Mouse (Mus musculus) CH12.LX (cell line): ENCODE results near the gene Cabin1.

Source experiments
- CTCF ChIP-seq, 2 experiments: IDR thresholded peaks in 1 of 2; conservative IDR thresholded peaks in 1 of 2; 2 replicates each; pipeline ENCODE4 v1.5.1; 2011 to 2012; ENCODE audit warnings: low read depth in 2 of 2, low read length in 2 of 2, improper control_type of control experiment in 1 of 2, inconsistent platforms in 1 of 2, mild to moderate bottlenecking in 1 of 2, moderate library complexity in 1 of 2
- EP300 ChIP-seq: IDR thresholded peaks from 2 replicates; pipeline ENCODE4 v1.6.1; 2011; ENCODE audit warnings: low read length, improper control_type of control experiment
- MAX ChIP-seq: IDR thresholded peaks from 2 replicates; pipeline ENCODE4 v1.6.1; 2011; ENCODE audit warnings: low read length, improper control_type of control experiment
- MXI1 ChIP-seq: IDR thresholded peaks from 2 replicates; pipeline ENCODE4 v1.6.1; 2011; ENCODE audit warnings: mild to moderate bottlenecking, low read depth, low read length, improper control_type of control experiment
- SMC3 ChIP-seq: IDR thresholded peaks from 2 replicates; pipeline ENCODE4 v1.6.1; 2011; ENCODE audit warnings: low read depth, low read length, improper control_type of control experiment
- ZC3H11A ChIP-seq: IDR thresholded peaks from 2 replicates; pipeline ENCODE4 v1.6.1; 2012; ENCODE audit warnings: low read depth, mild to moderate bottlenecking, inconsistent platforms, low read length, improper control_type of control experiment

DNA sequence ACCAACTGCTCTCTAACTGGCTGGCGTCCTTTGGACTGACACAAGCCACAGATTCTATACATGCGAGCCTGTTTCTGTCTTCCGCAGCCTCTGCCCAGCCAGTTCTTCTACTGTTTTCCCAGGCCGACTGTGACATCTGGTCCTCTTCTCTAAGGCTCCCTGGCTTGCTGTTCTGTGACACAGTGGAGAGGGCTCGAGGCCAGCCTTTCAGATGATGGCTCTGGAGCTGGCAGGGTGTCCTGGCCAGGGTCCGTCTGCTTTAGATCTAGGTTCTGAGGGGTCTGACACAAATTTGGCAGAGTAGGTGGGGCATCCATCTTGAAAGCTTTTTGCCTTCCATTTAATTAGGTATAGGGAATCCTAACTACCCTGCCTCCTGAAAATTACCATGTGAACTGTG is 102.8 kb downstream of the Cabin1 start:
- TF ChIP-seq SMC3, result no peak
- TF ChIP-seq CTCF (conservative IDR thresholded peaks at IDR 0.05 in 1 of 2, IDR thresholded peaks at IDR 0.05 in 1 of 2; ENCODE audit: low read depth in 2 of 2, low read length in 2 of 2), result no peak
- TF ChIP-seq MAX, result no peak
- no peak for TF ChIP-seq EP300
- no peak for TF ChIP-seq ZC3H11A
- TF ChIP-seq MXI1, result no peak
